Mouse (Mus musculus) 416B (cell line): ENCODE measurements around the gene Glb1.
"Not testable (repeated sequence)": the region's sequence is repeated elsewhere in the genome, so short reads cannot be mapped to it uniquely, and the experiment has no call there.

Source experiments
- DNase-seq: peaks from one replicate; pipeline ENCODE4 v3.0.0; 2011; ENCODE audit warnings: low read depth

The Glb1 gene

GRCm38 (mm10) chr9:114400949-114401684 lies at the start of gene Glb1, which contains the start of gene Tmppe:
Gene Glb1 (plus strand): TSS chr9:114401076.
Gene Tmppe (plus strand): TSS chr9:114401105.
- peak; percentile 96 for DNase-seq

- DNase-seq, result peak; percentile 96
Observed at GRCm38 (mm10) chr9:114367783-114368470, 32.9 kb upstream of the Glb1 start.

GRCm38 (mm10) chr9:114368471-114368858 lies 32.4 kb upstream of the Glb1 start:
- DNase-seq, result no peak

- DNase-seq, result peak; percentile 72
Observed at GRCm38 (mm10) chr9:114369389-114369788, 31.5 kb upstream of the Glb1 start.

GRCm38 (mm10) chr9:114371717-114372116 lies 29.2 kb upstream of the Glb1 start:
- peak; percentile 69 for DNase-seq

GRCm38 (mm10) chr9:114375276-114375962 lies 25.5 kb upstream of the Glb1 start:
- DNase-seq, result no peak

- no peak for DNase-seq
Observed at GRCm38 (mm10) chr9:114377168-114377567, 23.7 kb upstream of the Glb1 start.

GRCm38 (mm10) chr9:114379871-114380270 lies 21.0 kb upstream of the Glb1 start:
- no peak for DNase-seq

GRCm38 (mm10) chr9:114380881-114381733 lies 19.8 kb upstream of the Glb1 start:
- DNase-seq, result peak; percentile 69

GRCm38 (mm10) chr9:114382936-114383710 lies 17.8 kb upstream of the Glb1 start:
- no peak for DNase-seq

- DNase-seq, result no peak
Observed at GRCm38 (mm10) chr9:114384691-114385090, 16.2 kb upstream of the Glb1 start.

- DNase-seq, result no peak
Observed at GRCm38 (mm10) chr9:114385160-114385559, 15.7 kb upstream of the Glb1 start.

GRCm38 (mm10) chr9:114387086-114387485 lies 13.8 kb upstream of the Glb1 start:
- no peak for DNase-seq

- DNase-seq, result no peak
Observed at GRCm38 (mm10) chr9:114388288-114388687, 12.6 kb upstream of the Glb1 start.

- no peak for DNase-seq
Observed at GRCm38 (mm10) chr9:114388701-114389370, 12.0 kb upstream of the Glb1 start.

GRCm38 (mm10) chr9:114389371-114389904 lies 11.4 kb upstream of the Glb1 start:
- peak; percentile 60 for DNase-seq

- DNase-seq, result peak; percentile 83
Observed at GRCm38 (mm10) chr9:114389905-114390748, 10.7 kb upstream of the Glb1 start, which contains the start of gene Crtap. Gene Crtap (minus strand): TSS chr9:114390675.

GRCm38 (mm10) chr9:114390749-114391075 lies 10.2 kb upstream of the Glb1 start:
- DNase-seq, result no peak

GRCm38 (mm10) chr9:114394136-114394535 lies 6.7 kb upstream of the Glb1 start:
- DNase-seq, result not testable (repeated sequence)
